Mouse (Mus musculus) layer of hippocampus, adult 2 months (tissue): Measurements from ENCODE around the gene Irgm2. TPM values are rescaled to one million over a fixed set of nuclear protein-coding genes. Genes with fewer than 3 reads are reported as not detected.
"Not testable (repeated sequence)": the region's sequence is repeated elsewhere in the genome, so short reads cannot be mapped to it uniquely, and the experiment has no call there.

Experiments
- DNase-seq, 2 experiments: peaks; one replicate each; pipeline ENCODE4 v3.0.0; 2022; ENCODE audit warnings: low spot score in 2 of 2
- H3K27ac ChIP-seq: fragments of 200-600 bp; 2 replicates; pipeline ENCODE4 v1.8.1; 2022
- H3K4me3 ChIP-seq: fragments of 200-600 bp; 2 replicates; pipeline ENCODE4 v1.8.1; 2022; ENCODE audit warnings: mild to moderate bottlenecking
- CTCF ChIP-seq: fragments of 200-600 bp; conservative IDR thresholded peaks from 2 replicates; pipeline ENCODE4 v1.8.1; 2022; ENCODE audit warnings: antibody characterized with exemption, mild to moderate bottlenecking, moderate library complexity
- long read RNA-seq, 2 experiments: library from polyadenylated mRNA; stranded (forward); transcript quantifications; one replicate each; pipeline ENCODE4 v2.0.0; 2021; ENCODE audit warnings: borderline mapping rate in 2 of 2
- total RNA-seq, 2 experiments: library from RNA; stranded (reverse); gene quantifications; 2 replicates each; pipeline ENCODE4 v1.2.3; 2021

The Irgm2 gene
- 1 to 10 TPM; 1.7 to 2.3 TPM for total RNA-seq
- long read RNA-seq, experiment 1, partial matches to known transcripts, result 0 of 1 reads
- long read RNA-seq, experiment 1, other reads (novel, unspliced or antisense), result 0 of 1 reads
- long read RNA-seq, experiment 2, partial matches to known transcripts, result 0 of 3 reads
- long read RNA-seq, experiment 2, other reads (novel, unspliced or antisense), result 0 of 3 reads

DNA sequence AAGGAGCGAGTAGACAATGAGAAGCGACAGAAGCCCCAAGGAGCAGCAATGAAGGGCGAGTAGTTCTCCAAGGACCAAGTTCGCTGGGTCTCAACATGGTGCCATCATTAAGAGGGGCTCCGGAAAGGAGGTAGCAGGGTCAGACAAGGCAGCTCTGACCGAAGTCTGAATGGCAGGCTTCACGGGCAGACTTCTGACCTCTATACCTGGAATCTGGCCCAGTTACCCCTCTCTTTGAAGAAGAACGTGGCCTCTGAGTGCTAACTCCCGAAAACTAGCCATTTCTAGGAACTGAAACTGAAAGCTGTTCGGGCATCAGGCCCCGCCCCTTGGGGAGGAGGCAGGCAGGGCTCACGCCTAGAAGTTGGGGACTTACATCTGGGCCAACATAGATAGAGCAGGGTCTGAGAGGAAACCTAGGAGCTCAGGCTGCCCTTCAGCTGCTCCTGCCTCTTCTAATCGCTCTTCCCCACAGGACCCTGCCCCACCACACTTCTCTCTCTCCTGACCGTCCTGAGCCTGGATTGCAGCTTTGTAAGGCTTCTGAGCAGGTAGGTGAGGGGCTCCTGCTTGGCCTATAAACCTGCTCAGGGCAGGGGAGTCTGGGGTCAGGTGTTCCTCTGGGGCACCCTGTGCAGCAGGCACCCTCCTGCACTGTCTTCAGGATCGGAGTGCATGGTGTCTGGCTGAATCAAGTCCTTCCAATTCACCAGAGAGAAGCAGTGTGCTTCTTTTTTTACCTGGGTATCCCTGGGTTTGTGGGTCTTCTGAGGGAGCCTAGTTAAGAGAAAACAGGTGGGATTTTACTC is at the start of gene Irgm2, which contains the start of gene Igtp:
Irgm2 (plus strand) TSS at position 390 of the 809 bp plus-strand sequence.
Igtp (plus strand) TSS at position 328 of the 809 bp plus-strand sequence.
- peak; percentile 37 to 47 for DNase-seq
- peak within 1 kb of the TSS; percentile 72 for H3K4me3 ChIP-seq
- peak within 1 kb of the TSS; percentile 76 for H3K27ac ChIP-seq

DNA sequence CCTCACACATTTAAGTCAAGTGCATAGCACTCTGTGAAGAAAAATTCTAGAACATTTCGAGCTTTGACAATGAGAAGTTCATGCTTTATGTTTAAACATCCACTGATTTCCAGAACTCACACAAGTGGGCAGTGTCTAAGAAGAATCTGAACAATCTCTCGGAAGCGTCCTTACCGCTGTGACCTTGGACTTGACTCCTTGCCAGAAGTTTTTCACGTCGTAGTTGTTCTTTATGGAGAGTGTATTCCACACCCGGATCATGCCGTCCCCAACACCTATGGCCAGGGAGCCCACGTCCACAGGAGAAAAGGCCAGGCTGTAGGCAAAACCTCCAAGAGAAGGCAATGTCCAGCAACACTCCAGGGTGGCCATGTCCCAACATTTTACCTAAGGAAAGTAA is 44.0 kb upstream of the Irgm2 start:
- no peak for DNase-seq
- Histone ChIP-seq H3K4me3 (no peak overlapping the region), H3K27ac (no peak overlapping the region)
- no peak for TF ChIP-seq CTCF

DNA sequence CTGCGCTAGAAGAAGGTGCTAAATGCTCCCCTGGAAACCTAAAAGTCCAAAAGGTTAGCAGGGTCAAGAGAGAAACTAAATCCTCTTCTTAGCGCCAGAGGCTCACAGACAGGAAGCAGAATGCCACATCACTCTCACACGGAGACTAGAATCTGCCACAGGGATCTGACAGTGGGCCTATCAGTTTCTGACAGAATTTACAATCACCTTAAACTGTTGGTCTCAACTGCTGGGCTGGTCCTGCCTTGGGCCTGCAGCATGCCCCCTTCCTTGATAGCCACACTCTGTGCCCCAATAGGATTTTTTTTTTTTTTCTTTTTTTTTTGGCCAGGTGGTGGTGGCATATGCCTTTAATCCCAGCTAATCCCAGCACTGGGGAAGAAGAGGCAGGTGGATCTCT is 42.5 kb upstream of the Irgm2 start:
- no peak for TF ChIP-seq CTCF
- H3K4me3 ChIP-seq, result no peak overlapping the region
- DNase-seq, result no peak
- H3K27ac ChIP-seq, result no peak overlapping the region

DNA sequence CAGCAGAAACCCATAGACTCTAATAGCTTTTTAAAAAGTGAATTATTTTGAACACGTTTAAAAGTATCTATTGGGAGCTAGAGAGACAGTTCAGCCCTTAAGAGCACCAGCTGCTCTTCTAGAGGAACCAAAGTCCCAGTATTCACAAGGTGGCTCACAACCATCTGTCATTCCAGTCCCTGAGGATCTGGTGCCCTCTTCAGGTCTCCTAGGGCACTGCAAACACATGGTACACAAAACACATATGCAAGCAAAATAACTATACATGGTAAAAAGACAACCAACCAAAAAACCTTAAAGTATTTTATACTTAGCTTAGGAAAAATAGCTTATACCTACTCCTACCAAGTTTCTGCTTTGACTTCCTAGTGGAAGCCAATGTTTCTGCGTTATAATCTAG is 34.3 kb upstream of the Irgm2 start:
- Histone ChIP-seq H3K27ac (no peak overlapping the region), H3K4me3 (no peak overlapping the region)
- DNase-seq, result no peak
- TF ChIP-seq CTCF, result peak; percentile 63

- TF ChIP-seq CTCF, result no peak
- peak overlapping the region; percentile 63; the same call in 1 of the 2 replicates for H3K27ac ChIP-seq
Measured at GRCm38 (mm10) chr11:58167822-58168166, 31.6 kb upstream of the Irgm2 start.

GRCm38 (mm10) chr11:58168167-58168915 is 31.1 kb upstream of the Irgm2 start, which contains the start of gene Gemin5:
Gene Gemin5 (minus strand): TSS chr11:58168539.
- peak within 1 kb of the TSS; percentile 63; the same call in 1 of the 2 replicates for H3K27ac ChIP-seq
- peak; percentile 34 for TF ChIP-seq CTCF
- H3K4me3 ChIP-seq, result peak within 1 kb of the TSS; percentile 99
- DNase-seq, result peak; percentile 76 to 87

More at GRCm38 (mm10) chr11:58167822-58168166, 31.6 kb upstream of the Irgm2 start:
- no peak for DNase-seq
- H3K4me3 ChIP-seq, result peak overlapping the region; percentile 99

DNA sequence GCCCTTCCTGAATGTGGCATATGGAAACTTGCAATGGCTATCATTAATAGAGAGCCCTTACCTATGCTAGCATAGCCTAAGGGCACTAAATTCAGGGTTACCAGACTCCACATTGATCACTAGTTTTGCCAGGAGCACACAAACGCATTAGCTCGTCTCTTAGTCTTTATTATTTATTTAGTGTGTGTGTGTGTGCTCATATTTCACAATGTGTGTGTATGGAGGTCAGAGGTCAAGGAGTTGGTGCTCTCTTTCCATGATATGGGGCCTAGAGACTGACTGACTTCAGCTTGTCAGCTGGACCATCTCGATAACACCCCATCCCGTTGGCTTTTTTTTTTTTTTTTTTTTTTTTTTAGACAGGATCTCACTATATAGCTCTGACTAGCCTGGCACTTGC is 29.8 kb upstream of the Irgm2 start:
- no peak for TF ChIP-seq CTCF
- H3K27ac ChIP-seq, result no peak overlapping the region
- no peak overlapping the region for H3K4me3 ChIP-seq
- no peak for DNase-seq

DNA sequence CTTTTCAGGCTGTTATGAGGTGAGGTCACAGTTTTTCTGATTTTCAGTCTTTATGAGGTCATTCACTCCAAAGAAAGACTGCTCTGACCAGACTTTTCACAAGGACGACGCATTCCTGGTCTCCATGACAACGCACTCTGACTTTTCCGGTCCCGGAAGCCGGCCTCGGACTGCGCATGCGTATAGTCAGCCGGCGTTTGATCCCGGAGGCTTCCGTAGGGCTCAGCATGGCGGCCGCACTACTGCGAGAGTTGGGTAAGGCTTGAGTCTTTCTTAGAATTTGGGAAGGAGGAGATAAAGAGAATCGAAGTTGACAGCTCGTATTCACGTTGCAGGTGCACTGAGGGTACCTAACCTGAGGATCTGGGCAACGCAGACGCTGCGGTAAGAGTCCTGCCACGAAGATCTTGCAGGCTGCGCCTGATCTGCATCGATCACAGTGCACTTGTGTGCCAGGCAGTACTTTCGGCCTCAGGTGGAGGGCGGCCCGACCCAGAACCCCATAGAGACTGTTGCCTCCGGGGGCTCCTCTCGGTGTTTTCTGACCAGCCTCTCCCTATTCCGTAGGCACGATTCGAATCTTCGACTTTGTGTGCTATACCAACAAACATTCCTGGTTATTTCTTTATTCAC is 27.8 kb upstream of the Irgm2 start, which contains the start of gene Mrpl22:
Mrpl22 (plus strand) TSS at position 203 of the 633 bp plus-strand sequence.
- Histone ChIP-seq H3K4me3 (peak within 1 kb of the TSS; percentile 77), H3K27ac (peak within 1 kb of the TSS; percentile 86)
- DNase-seq, result peak; percentile 95 to 98
- TF ChIP-seq CTCF, result no peak

DNA sequence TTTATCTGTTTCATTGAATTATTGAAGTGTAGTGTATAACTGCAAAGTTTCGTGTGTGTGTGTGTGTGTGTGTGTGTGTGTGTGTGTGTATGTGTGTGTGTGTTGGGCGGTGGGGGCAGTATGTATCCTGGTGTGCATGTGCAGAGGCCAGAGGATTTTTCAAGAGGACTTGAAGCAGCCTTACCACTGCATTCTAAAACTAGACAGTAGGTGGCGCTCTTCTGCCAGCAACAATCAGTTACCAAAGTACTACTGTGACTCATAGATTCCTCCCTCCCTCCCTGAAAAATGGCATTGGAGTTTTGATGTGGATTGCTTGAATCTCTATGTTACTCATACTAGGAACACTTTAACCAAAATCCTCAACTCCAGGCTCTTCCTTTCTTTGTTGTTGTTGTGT is 19.9 kb upstream of the Irgm2 start:
- DNase-seq, result peak; percentile 83 to 84
- H3K4me3 ChIP-seq, result no peak overlapping the region
- TF ChIP-seq CTCF, result peak; percentile 79
- H3K27ac ChIP-seq, result no peak overlapping the region

GRCm38 (mm10) chr11:58179986-58180385 is 19.4 kb upstream of the Irgm2 start:
- not testable (repeated sequence) for H3K27ac ChIP-seq, H3K4me3 ChIP-seq, DNase-seq

GRCm38 (mm10) chr11:58180756-58181155 is 18.7 kb upstream of the Irgm2 start:
- H3K4me3 ChIP-seq, result no peak overlapping the region
- TF ChIP-seq CTCF, result no peak
- no peak overlapping the region for H3K27ac ChIP-seq
- no peak for DNase-seq

- no peak for TF ChIP-seq CTCF
- Histone ChIP-seq H3K27ac (no peak overlapping the region), H3K4me3 (no peak overlapping the region)
- no peak for DNase-seq
Measured at GRCm38 (mm10) chr11:58183579-58183978, 15.8 kb upstream of the Irgm2 start.
